Mouse (Mus musculus) ES-E14 (cell line): Measurements from ENCODE around the gene Gphb5. TPM values are rescaled to one million over a fixed set of nuclear protein-coding genes. Genes with fewer than 3 reads are reported as not detected.

Experiments
- DNase-seq: peaks from one replicate; pipeline ENCODE4 v3.0.0-alpha.2; 2013; ENCODE audit warnings: low read depth, low spot score
- H3K27ac ChIP-seq: 2 replicates; pipeline ENCODE4 v1.5.1; 2012; ENCODE audit warnings: low read depth, mild to moderate bottlenecking, low read length, moderate library complexity, mixed read lengths; ENCODE audit not compliant: poor library complexity, insufficient read depth, severe bottlenecking
- H3K36me3 ChIP-seq: 2 replicates; pipeline ENCODE4 v1.6.1; 2012; ENCODE audit warnings: mild to moderate bottlenecking, low read length, moderate library complexity, mixed read lengths; ENCODE audit not compliant: control insufficient read depth, poor library complexity, insufficient read depth, severe bottlenecking
- H3K4me1 ChIP-seq, 2 experiments: fragments of 150-350 bp in 1 of 2; sonication (generic) in 1 of 2; 2 replicates each; pipeline ENCODE4 v1.6.1; 2012; ENCODE audit warnings: low read length in 2 of 2, mild to moderate bottlenecking in 1 of 2, mixed read lengths in 1 of 2; ENCODE audit not compliant: control insufficient read depth in 2 of 2, insufficient read depth in 2 of 2, poor library complexity in 1 of 2
- H3K4me3 ChIP-seq, 2 experiments: fragments of 150-350 bp in 1 of 2; sonication (generic) in 1 of 2; 2 replicates each; pipeline ENCODE4 v1.5.1; 2012; ENCODE audit warnings: low read length in 2 of 2, low read depth in 1 of 2, mild to moderate bottlenecking in 1 of 2, mixed read lengths in 1 of 2; ENCODE audit not compliant: insufficient read depth in 1 of 2, poor library complexity in 1 of 2, severe bottlenecking in 1 of 2
- H3K9ac ChIP-seq: 2 replicates; pipeline ENCODE4 v1.6.1; 2012; ENCODE audit warnings: low read depth, mild to moderate bottlenecking, low read length, mixed read lengths; ENCODE audit not compliant: poor library complexity, insufficient read depth, severe bottlenecking
- H3K9me3 ChIP-seq: fragments of 150-350 bp; sonication (generic); 2 replicates; pipeline ENCODE4 v1.6.1; 2012; ENCODE audit warnings: low read depth, mild to moderate bottlenecking, low read length; ENCODE audit not compliant: control insufficient read depth, insufficient read depth
- CHD2 ChIP-seq: IDR thresholded peaks from 2 replicates; pipeline ENCODE4 v1.6.1; 2014; ENCODE audit warnings: mild to moderate bottlenecking, low read depth, low read length, inconsistent platforms
- HCFC1 ChIP-seq: IDR thresholded peaks from 2 replicates; pipeline ENCODE4 v1.6.1; 2012; ENCODE audit warnings: low read length, inconsistent platforms, borderline replicate concordance; ENCODE audit not compliant: insufficient read depth
- MAFK ChIP-seq: IDR thresholded peaks from 2 replicates; pipeline ENCODE4 v1.6.1; 2014; ENCODE audit warnings: mild to moderate bottlenecking, low read depth, low read length, inconsistent platforms; ENCODE audit not compliant: insufficient read depth
- ZC3H11A ChIP-seq: IDR thresholded peaks from 2 replicates; pipeline ENCODE4 v1.6.1; 2012; ENCODE audit warnings: low read depth, mild to moderate bottlenecking, inconsistent platforms, low read length, borderline replicate concordance
- ZNF384 ChIP-seq: IDR thresholded peaks from 2 replicates; pipeline ENCODE4 v1.6.1; 2012; ENCODE audit warnings: low read depth, low read length, inconsistent platforms
- in situ Hi-C, 2 experiments: fragments of 600-800 bp; cut with MboI; formaldehyde crosslinking; loops; one replicate each; pipeline ENCODE4 v1.15.1; 2025; ENCODE audit warnings: low sequenced_read_pairs in 2 of 2, inconsistent platforms in 1 of 2; ENCODE audit not compliant: unreplicated experiment in 2 of 2
- total RNA-seq: library from RNA; depleted of rRNA; stranded (reverse); fragments of 300-350 nt; gene quantifications from 2 replicates; pipeline ENCODE4 v1.2.3, GENCODE M21; 2012

Gene Gphb5
- total RNA-seq, 1 experiment, result not detected

DNA sequence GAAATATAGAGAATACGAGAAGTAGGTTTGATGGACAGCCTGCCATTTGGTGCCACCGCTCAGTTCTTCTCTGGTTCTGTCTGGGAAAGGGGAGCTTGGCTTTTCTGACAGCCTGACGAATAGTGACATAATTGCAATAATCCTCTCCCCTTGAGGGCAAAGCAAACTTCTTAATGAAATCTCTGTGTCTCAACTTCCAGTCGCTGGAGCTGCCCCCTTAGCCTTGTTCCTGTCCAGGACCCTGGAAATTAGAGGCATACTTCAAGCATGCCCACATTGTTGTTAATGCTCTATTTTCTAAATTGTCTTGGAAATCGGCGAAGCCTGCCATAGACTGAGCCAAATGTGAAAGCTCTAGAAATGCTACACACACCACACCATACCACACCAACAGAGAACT, 12.1 kb upstream of the Gphb5 start:
- Histone ChIP-seq H3K9ac (no peak overlapping the region), H3K9me3 (no peaks in the 10 kb centered on the region), H3K27ac (no peak overlapping the region), H3K4me1 (peaks cover 0 to 4% of the 10 kb centered on the region in 2 experiments; a peak in 1 of 4 replicates), H3K36me3 (no peaks in the 10 kb centered on the region), H3K4me3 (no peak overlapping the region)
- in situ Hi-C loops, result no loop called here
- TF ChIP-seq ZNF384 (no peak), ZC3H11A (no peak), CHD2 (no peak), HCFC1 (no peak), MAFK (no peak)
- DNase-seq, result no peak

DNA sequence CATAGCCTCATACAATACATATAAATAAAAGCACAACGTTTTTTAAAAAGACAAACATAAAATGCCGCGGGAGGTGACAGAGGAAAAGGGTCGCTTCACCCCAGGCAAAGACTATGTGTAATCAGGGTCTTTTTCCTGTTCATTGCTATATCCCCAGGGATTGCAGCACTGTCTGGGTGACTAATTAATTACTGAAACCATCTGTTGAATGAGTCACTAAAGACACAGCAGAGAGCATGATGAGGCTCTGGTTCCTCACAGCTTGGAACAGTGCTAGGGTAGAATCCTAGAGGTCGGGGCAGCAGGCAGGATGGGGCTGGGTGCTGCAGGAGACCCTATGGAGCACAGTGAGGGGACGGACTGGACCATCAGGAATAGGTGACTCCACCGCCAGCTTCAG, 9.3 kb upstream of the Gphb5 start:
- DNase-seq, result no peak
- Histone ChIP-seq H3K4me1 (no peaks in the 10 kb centered on the region), H3K36me3 (no peaks in the 10 kb centered on the region), H3K4me3 (no peak overlapping the region), H3K27ac (no peak overlapping the region), H3K9me3 (no peaks in the 10 kb centered on the region), H3K9ac (no peak overlapping the region)
- in situ Hi-C loops, result no loop called here
- TF ChIP-seq CHD2 (no peak), ZC3H11A (no peak), ZNF384 (no peak), HCFC1 (no peak), MAFK (no peak)

DNA sequence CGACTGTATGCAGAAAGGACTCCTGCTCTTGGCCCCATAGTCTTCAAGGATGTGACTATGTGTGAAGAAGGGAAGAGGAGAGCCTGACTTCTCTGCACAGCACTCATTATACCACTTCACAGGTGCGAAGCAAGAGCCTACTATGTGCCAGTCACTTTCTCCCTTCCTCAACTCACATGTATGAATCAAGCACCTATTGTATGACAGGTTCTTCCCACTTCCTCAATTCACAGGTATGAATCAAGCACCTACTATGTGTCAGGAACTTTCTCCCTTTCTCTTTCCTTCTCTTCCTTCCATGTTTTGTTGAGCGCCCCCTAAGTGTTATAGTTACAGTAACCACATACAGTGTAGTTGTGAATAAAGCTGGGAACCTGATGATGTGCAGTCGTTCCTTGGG, 8.2 kb upstream of the Gphb5 start:
- no peak overlapping the region for H3K9ac ChIP-seq
- H3K4me1 ChIP-seq, result no peaks in the 10 kb centered on the region
- no peaks in the 10 kb centered on the region for H3K36me3 ChIP-seq
- H3K27ac ChIP-seq, result no peak overlapping the region
- no peak for DNase-seq
- H3K4me3 ChIP-seq, result no peak overlapping the region
- H3K9me3 ChIP-seq, result no peaks in the 10 kb centered on the region
- TF ChIP-seq MAFK (no peak), ZC3H11A (no peak), CHD2 (no peak), ZNF384 (no peak), HCFC1 (no peak)
- in situ Hi-C loops, result no loop called here

DNA sequence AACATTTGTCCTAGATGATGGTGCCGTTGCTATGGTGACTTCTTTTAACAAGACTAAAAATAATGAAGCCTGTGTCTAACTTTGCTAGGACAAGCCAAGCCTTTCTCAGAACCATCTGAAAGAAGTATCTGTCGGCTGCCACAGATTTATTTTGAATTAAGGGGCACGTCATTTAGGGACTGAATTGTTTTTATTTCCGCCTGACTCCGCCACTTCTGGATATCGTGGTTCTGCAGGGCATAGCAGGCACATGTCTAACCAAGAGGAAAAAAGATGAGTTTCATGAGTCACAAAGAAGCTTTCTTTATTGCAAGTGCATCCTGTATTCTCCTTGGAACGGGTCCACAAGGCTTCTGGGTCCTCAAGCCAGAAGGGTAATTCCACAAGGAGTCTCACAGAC, 7.8 kb upstream of the Gphb5 start:
- Histone ChIP-seq H3K4me3 (no peak overlapping the region), H3K9me3 (no peaks in the 10 kb centered on the region), H3K9ac (no peak overlapping the region), H3K36me3 (no peaks in the 10 kb centered on the region), H3K27ac (no peak overlapping the region), H3K4me1 (no peaks in the 10 kb centered on the region)
- in situ Hi-C loops, result no loop called here
- DNase-seq, result no peak
- TF ChIP-seq CHD2 (no peak), HCFC1 (no peak), ZC3H11A (no peak), ZNF384 (no peak), MAFK (no peak)

DNA sequence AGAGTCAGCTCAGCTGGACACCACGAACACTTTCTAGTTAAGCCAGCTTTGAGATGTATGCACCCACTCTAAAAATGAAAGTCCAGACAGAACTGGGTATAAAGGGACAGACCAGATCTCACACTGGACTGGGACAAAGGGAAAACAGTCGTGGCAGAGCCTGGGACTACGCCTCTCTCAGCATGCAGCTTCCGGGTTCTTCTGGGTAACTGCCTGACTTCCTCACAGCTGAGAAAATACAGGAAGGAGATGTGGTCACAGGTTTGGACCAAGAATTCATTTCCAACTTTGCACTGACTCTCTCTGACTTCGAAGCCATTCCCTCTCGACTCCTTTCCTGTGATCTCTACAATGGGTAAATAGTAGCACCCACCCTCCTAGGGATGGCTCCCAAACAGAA, 1.6 kb downstream of the Gphb5 start:
- H3K27ac ChIP-seq, result no peak overlapping the region
- TF ChIP-seq MAFK (no peak), ZNF384 (no peak), ZC3H11A (no peak), HCFC1 (no peak), CHD2 (no peak)
- in situ Hi-C loops, result no loop called here
- H3K9me3 ChIP-seq, result no peaks in the 10 kb centered on the region
- H3K9ac ChIP-seq, result no peak overlapping the region
- H3K4me3 ChIP-seq, result no peak overlapping the region
- H3K4me1 ChIP-seq, result no peaks in the 10 kb centered on the region
- no peaks in the 10 kb centered on the region for H3K36me3 ChIP-seq
- DNase-seq, result no peak
